Mouse (Mus musculus) midbrain, embryonic 16.5 days (tissue): Measurements from ENCODE around the gene Hmg20b. TPM values are rescaled to one million over a fixed set of nuclear protein-coding genes. Genes with fewer than 3 reads are reported as not detected.
A peak's percentile ranks its signal among the peaks of the same experiment; 100 is the strongest.

ENCODE experiments used
- ATAC-seq: fragments of 200-750 bp; cut with Nextera tagmentation; 2 replicates; pipeline ENCODE4 v1.8.0; 2017; ENCODE audit warnings: moderate TSS enrichment
- H3K27ac ChIP-seq: fragments of 300-500 bp; sonication (generic); 2 replicates; pipeline ENCODE4 v1.5.1; 2014; ENCODE audit warnings: mild to moderate bottlenecking, low read length, mixed read lengths
- H3K27me3 ChIP-seq: fragments of 300-500 bp; sonication (generic); 2 replicates; pipeline ENCODE4 v1.6.1; 2014; ENCODE audit warnings: low read depth, low read length, mixed read lengths; ENCODE audit not compliant: control insufficient read depth, insufficient read depth
- H3K36me3 ChIP-seq: fragments of 300-500 bp; sonication (generic); 2 replicates; pipeline ENCODE4 v1.6.1; 2014; ENCODE audit warnings: mild to moderate bottlenecking, low read length, moderate library complexity, mixed read lengths; ENCODE audit not compliant: control insufficient read depth, insufficient read depth
- H3K4me1 ChIP-seq: fragments of 300-500 bp; sonication (generic); 2 replicates; pipeline ENCODE4 v1.6.1; 2014; ENCODE audit warnings: mild to moderate bottlenecking, low read length, mixed read lengths; ENCODE audit not compliant: control insufficient read depth, insufficient read depth
- H3K4me2 ChIP-seq: fragments of 300-500 bp; sonication (generic); 2 replicates; pipeline ENCODE4 v1.6.1; 2014; ENCODE audit warnings: mild to moderate bottlenecking, low read length, mixed read lengths
- H3K4me3 ChIP-seq: fragments of 300-500 bp; sonication (generic); 2 replicates; pipeline ENCODE4 v1.5.1; 2014; ENCODE audit warnings: low read depth, mild to moderate bottlenecking, low read length, moderate library complexity, mixed read lengths
- H3K9ac ChIP-seq: fragments of 300-500 bp; sonication (generic); 2 replicates; pipeline ENCODE4 v1.6.1; 2014; ENCODE audit warnings: low read depth, low read length, mixed read lengths
- H3K9me3 ChIP-seq: fragments of 300-500 bp; sonication (generic); replicated peaks from 2 replicates; pipeline ENCODE4 v1.6.1; 2014; ENCODE audit warnings: mild to moderate bottlenecking, low read length, mixed read lengths; ENCODE audit not compliant: control insufficient read depth, poor library complexity, severe bottlenecking
- WGBS: fragments of 180-500 bp; shearing (Covaris S2); extraction: QIAGEN DNeasy Blood & Tissue Kit; methylation state at CpG from one replicate; pipeline ENCODE4 v1.1.7; 2014; 5-methylcytosine and 5-hydroxymethylcytosine counted together
- polyA plus RNA-seq: library from polyadenylated mRNA; unstranded; fragments of >200 nt; fragmentation: Nextera tagmentation; extraction: Ambion mirVana; gene quantifications from 2 replicates; pipeline ENCODE4 v1.2.1, GENCODE M21; 2015

Gene Hmg20b
- polyA plus RNA-seq, 1 experiment from 2014 or later, result 25.0 TPM

GRCm38 (mm10) chr10:81309571-81309970, 40.7 kb downstream of the Hmg20b start:
- 93% methylated on average over 5 of the region's 5 CpGs for WGBS
- H3K27ac ChIP-seq, result no peak overlapping the region
- no peaks in the 10 kb centered on the region for H3K9me3 ChIP-seq
- H3K4me2 ChIP-seq, result no peak overlapping the region
- H3K4me3 ChIP-seq, result no peak overlapping the region
- H3K27me3 ChIP-seq, result no peaks in the 10 kb centered on the region
- ATAC-seq, result no peak
- H3K4me1 ChIP-seq, result no peaks in the 10 kb centered on the region; the same call in 1 of the 2 replicates
- peaks cover 69% of the 10 kb centered on the region for H3K36me3 ChIP-seq
- no peak overlapping the region for H3K9ac ChIP-seq

GRCm38 (mm10) chr10:81306837-81307682, 43.2 kb downstream of the Hmg20b start:
- Histone ChIP-seq H3K27ac (no peak overlapping the region), H3K36me3 (peaks cover 50% of the 10 kb centered on the region)

GRCm38 (mm10) chr10:81306173-81306668, 44.1 kb downstream of the Hmg20b start:
- Histone ChIP-seq H3K36me3 (peaks cover 44% of the 10 kb centered on the region), H3K9ac (no peak overlapping the region), H3K9me3 (no peaks in the 10 kb centered on the region), H3K4me2 (no peak overlapping the region), H3K4me1 (peaks cover 5% of the 10 kb centered on the region), H3K27ac (no peak overlapping the region), H3K27me3 (no peaks in the 10 kb centered on the region), H3K4me3 (no peak overlapping the region)
- WGBS, result 96% methylated on average over 12 of the region's 12 CpGs
- no peak for ATAC-seq

More at GRCm38 (mm10) chr10:81306837-81307682, 43.2 kb downstream of the Hmg20b start:
- Histone ChIP-seq H3K4me1 (peaks cover 5% of the 10 kb centered on the region), H3K27me3 (no peaks in the 10 kb centered on the region), H3K9ac (no peak overlapping the region), H3K4me3 (no peak overlapping the region), H3K4me2 (no peak overlapping the region), H3K9me3 (no peaks in the 10 kb centered on the region)
- ATAC-seq, result no peak
- 93% methylated on average over 21 of the region's 21 CpGs for WGBS

- no peak overlapping the region for H3K27ac ChIP-seq
- peaks cover 5% of the 10 kb centered on the region for H3K4me1 ChIP-seq
- H3K4me2 ChIP-seq, result no peak overlapping the region
- H3K36me3 ChIP-seq, result peaks cover 38% of the 10 kb centered on the region
- no peaks in the 10 kb centered on the region for H3K9me3 ChIP-seq
- H3K27me3 ChIP-seq, result no peaks in the 10 kb centered on the region
- H3K9ac ChIP-seq, result no peak overlapping the region
- no peak for ATAC-seq
- H3K4me3 ChIP-seq, result no peak overlapping the region
- 93% methylated on average over 14 of the region's 14 CpGs for WGBS
Observed at GRCm38 (mm10) chr10:81305663-81306062, 44.6 kb downstream of the Hmg20b start.

GRCm38 (mm10) chr10:81304597-81305238, 45.6 kb downstream of the Hmg20b start:
- Histone ChIP-seq H3K36me3 (peaks cover 33% of the 10 kb centered on the region), H3K9ac (no peak overlapping the region), H3K27me3 (no peaks in the 10 kb centered on the region), H3K9me3 (no peaks in the 10 kb centered on the region), H3K4me1 (peaks cover 5% of the 10 kb centered on the region), H3K4me2 (no peak overlapping the region), H3K4me3 (no peak overlapping the region), H3K27ac (no peak overlapping the region)
- WGBS, result 25% methylated on average over 8 of the region's 9 CpGs
- no peak for ATAC-seq

DNA sequence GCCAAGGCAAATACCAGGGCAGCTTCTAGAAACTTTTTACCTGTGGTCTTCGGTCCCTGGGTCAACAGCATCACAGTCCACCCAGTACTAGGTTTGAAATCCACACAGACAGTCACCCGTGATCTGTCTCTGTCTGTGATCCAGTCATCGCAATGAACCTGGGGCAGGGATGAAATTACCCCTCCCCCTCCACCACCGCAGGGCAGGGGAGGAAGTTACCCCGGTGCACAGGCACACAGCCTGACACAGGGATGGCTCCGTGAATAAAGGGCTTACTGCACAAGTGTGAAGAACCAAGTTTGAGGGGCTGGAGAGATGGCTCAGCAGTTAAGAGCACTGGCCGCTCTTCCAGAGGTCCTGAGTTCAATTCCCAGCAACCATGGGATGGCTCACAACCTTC, 46.5 kb downstream of the Hmg20b start:
- no peak overlapping the region for H3K27ac ChIP-seq
- no peak overlapping the region for H3K9ac ChIP-seq
- no peaks in the 10 kb centered on the region for H3K27me3 ChIP-seq
- H3K4me3 ChIP-seq, result no peak overlapping the region
- 84% methylated on average over 7 of the region's 7 CpGs for WGBS
- no peak for ATAC-seq
- no peaks in the 10 kb centered on the region for H3K9me3 ChIP-seq
- H3K4me1 ChIP-seq, result peaks cover 5% of the 10 kb centered on the region
- peaks cover 26% of the 10 kb centered on the region for H3K36me3 ChIP-seq
- H3K4me2 ChIP-seq, result no peak overlapping the region

- Histone ChIP-seq H3K27me3 (no peaks in the 10 kb centered on the region), H3K4me2 (no peak overlapping the region), H3K36me3 (peaks cover 26% of the 10 kb centered on the region), H3K4me1 (peaks cover 5% of the 10 kb centered on the region), H3K4me3 (no peak overlapping the region), H3K9me3 (no peaks in the 10 kb centered on the region), H3K9ac (no peak overlapping the region), H3K27ac (no peak overlapping the region)
- WGBS, result 80% methylated on average over 10 of the region's 10 CpGs
- no peak for ATAC-seq
Observed at GRCm38 (mm10) chr10:81303258-81303657, 47.0 kb downstream of the Hmg20b start.

DNA sequence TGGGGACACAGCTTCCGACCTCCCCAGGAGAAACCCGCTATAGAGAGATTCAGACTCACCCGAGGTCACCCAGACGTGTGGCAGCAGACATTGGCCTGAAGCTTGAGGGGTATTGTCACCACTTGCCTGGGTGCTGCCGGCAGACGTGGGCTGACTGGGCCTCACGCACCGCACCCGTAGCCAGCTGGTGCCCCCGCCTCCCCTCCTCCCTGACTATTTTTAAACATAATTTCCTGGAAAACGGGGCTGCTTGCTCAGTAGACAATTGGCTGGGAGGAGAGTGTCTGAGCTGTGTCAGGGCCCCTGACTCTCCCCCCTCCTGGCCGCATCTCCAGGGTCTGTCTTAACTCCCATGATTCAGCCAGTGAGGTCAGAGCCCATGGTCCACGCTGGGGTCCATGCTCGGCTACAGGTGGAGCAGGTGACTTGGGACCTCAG, 47.5 kb downstream of the Hmg20b start:
- H3K4me2 ChIP-seq, result no peak overlapping the region
- H3K27me3 ChIP-seq, result no peaks in the 10 kb centered on the region
- peaks cover 5% of the 10 kb centered on the region for H3K4me1 ChIP-seq
- ATAC-seq, result no peak
- H3K9me3 ChIP-seq, result no peaks in the 10 kb centered on the region
- 0 out of 2 replicates have a peak overlapping the region, but pooled peaks have one; percentile 14 for H3K9ac ChIP-seq
- no peak overlapping the region for H3K4me3 ChIP-seq
- peaks cover 21% of the 10 kb centered on the region for H3K36me3 ChIP-seq
- WGBS, result 70% methylated on average over 14 of the region's 14 CpGs
- no peak overlapping the region for H3K27ac ChIP-seq

DNA sequence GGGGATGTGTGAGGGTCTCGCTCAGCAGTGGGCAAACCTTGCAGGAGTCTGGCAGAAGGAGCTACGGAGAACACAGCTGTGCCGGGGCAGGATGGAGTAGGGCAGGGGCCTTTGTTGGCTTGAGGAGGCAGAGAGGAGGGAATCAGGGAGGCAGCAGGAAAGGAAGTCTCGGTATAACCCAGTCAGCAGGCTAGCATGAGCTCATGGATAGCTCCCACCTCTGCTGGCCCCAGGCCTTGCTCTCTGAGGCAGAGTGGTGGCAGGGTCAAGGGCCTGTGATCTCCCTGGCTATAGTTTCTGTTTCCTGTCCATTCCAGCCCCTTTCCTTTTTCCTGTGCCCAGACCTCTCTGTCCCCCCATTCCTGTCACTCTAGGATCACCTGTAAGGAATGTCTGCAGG, 48.0 kb downstream of the Hmg20b start:
- no peaks in the 10 kb centered on the region for H3K9me3 ChIP-seq
- WGBS, result 78% methylated on average over 4 of the region's 4 CpGs
- H3K4me2 ChIP-seq, result no peak overlapping the region
- no peak overlapping the region for H3K4me3 ChIP-seq
- H3K36me3 ChIP-seq, result peaks cover 16% of the 10 kb centered on the region
- no peak overlapping the region for H3K27ac ChIP-seq
- H3K27me3 ChIP-seq, result no peaks in the 10 kb centered on the region
- no peak overlapping the region for H3K9ac ChIP-seq
- peaks cover 5% of the 10 kb centered on the region for H3K4me1 ChIP-seq
- no peak for ATAC-seq
